Mouse (Mus musculus) testis, adult 2 months (tissue): ENCODE results near the gene Setmar.

Source experiments
- CTCF ChIP-seq: fragments of 200-500 bp; IDR thresholded peaks from 2 replicates; pipeline ENCODE4 v1.5.1; 2012; ENCODE audit warnings: low read depth, mild to moderate bottlenecking, inconsistent platforms, low read length, moderate library complexity; ENCODE audit not compliant: control insufficient read depth, insufficient read depth, insufficient replicate concordance
- POLR2A ChIP-seq: fragments of 200-500 bp; IDR thresholded peaks from 2 replicates; pipeline ENCODE4 v1.6.1; 2012; ENCODE audit warnings: low read depth, mild to moderate bottlenecking, inconsistent platforms, low read length, moderate library complexity; ENCODE audit not compliant: control insufficient read depth

DNA sequence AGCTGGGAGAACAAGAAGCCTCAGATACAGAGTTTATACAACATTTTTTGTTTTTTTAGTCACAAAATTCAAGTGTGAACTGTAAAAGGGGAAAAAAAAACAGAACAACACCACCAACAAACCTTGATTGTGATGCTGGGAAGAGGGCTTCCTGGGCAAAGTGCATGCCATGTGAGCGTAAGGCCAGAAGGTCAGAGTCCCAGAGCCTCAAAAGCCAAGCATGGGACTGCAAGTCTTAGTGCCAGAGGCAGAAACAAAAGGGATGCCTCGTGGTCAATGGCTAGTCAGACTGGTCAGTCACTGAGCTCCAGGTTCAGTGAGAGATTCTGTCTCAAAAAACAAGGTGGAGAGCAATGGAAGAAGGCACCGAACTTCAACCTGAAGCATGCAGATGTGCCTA lies 27.8 kb downstream of the Setmar start:
- TF ChIP-seq CTCF = no peak
- TF ChIP-seq POLR2A = no peak
